Mouse (Mus musculus): ENCODE measurements around the gene Akap7. TPM values are rescaled to one million over a fixed set of nuclear protein-coding genes. Genes with fewer than 3 reads are reported as not detected.
A peak's percentile ranks its signal among the peaks of the same experiment; 100 is the strongest.

Gene Akap7
- polyA plus RNA-seq, 1 experiment from 2014 or later: 18.8 TPM

- Histone ChIP-seq H3K9me3 (replicated peaks) (no peaks in the 10 kb centered on the region), H3K4me1 (no peaks in the 10 kb centered on the region), H3K27ac (replicated peaks) (no peak overlapping the region), H3K36me3 (no peaks in the 10 kb centered on the region), H3K4me2 (replicated peaks) (no peak overlapping the region), H3K4me3 (replicated peaks) (no peak overlapping the region), H3K27me3 (no peaks in the 10 kb centered on the region), H3K9ac (no peak overlapping the region)
- ATAC-seq (ENCODE audit: insufficient number of reproducible peaks, low FRiP score, low TSS enrichment, low read depth): no peak
Observed at GRCm38 (mm10) chr10:25319531-25319930, 11.9 kb upstream of the Akap7 start.

GRCm38 (mm10) chr10:25318405-25318804, 10.7 kb upstream of the Akap7 start:
- Histone ChIP-seq H3K4me3 (replicated peaks) (no peak overlapping the region), H3K27me3 (no peaks in the 10 kb centered on the region), H3K4me2 (replicated peaks) (no peak overlapping the region), H3K27ac (replicated peaks) (no peak overlapping the region), H3K9me3 (replicated peaks) (no peaks in the 10 kb centered on the region), H3K4me1 (no peaks in the 10 kb centered on the region), H3K9ac (no peak overlapping the region), H3K36me3 (no peaks in the 10 kb centered on the region)
- no peak for ATAC-seq (ENCODE audit: insufficient number of reproducible peaks, low FRiP score, low TSS enrichment, low read depth)
- 67% methylated on average over 5 of the region's 5 CpGs for WGBS

- ATAC-seq (ENCODE audit: insufficient number of reproducible peaks, low FRiP score, low TSS enrichment, low read depth): no peak
- Histone ChIP-seq H3K9ac (no peak overlapping the region), H3K27ac (replicated peaks) (no peak overlapping the region), H3K9me3 (replicated peaks) (no peaks in the 10 kb centered on the region), H3K4me3 (replicated peaks) (no peak overlapping the region), H3K4me1 (no peaks in the 10 kb centered on the region), H3K4me2 (replicated peaks) (no peak overlapping the region), H3K36me3 (no peaks in the 10 kb centered on the region), H3K27me3 (no peaks in the 10 kb centered on the region)
Observed at GRCm38 (mm10) chr10:25317665-25318064, 10.0 kb upstream of the Akap7 start.

GRCm38 (mm10) chr10:25313856-25314584, 6.3 kb upstream of the Akap7 start:
- Histone ChIP-seq H3K9ac (no peak overlapping the region), H3K36me3 (no peaks in the 10 kb centered on the region), H3K9me3 (replicated peaks) (no peaks in the 10 kb centered on the region), H3K4me1 (no peaks in the 10 kb centered on the region), H3K4me3 (replicated peaks) (no peak overlapping the region), H3K27ac (replicated peaks) (no peak overlapping the region), H3K27me3 (no peaks in the 10 kb centered on the region), H3K4me2 (replicated peaks) (peak overlapping the region; percentile 22; the same call in 1 of the 2 replicates)
- 8% methylated on average over 17 of the region's 17 CpGs for WGBS
- peak; percentile 77; the same call in 1 of the 2 replicates for ATAC-seq (ENCODE audit: insufficient number of reproducible peaks, low FRiP score, low TSS enrichment, low read depth)

- Histone ChIP-seq H3K9ac (no peak overlapping the region), H3K4me3 (replicated peaks) (no peak overlapping the region), H3K27ac (replicated peaks) (no peak overlapping the region), H3K4me2 (replicated peaks) (no peak overlapping the region), H3K9me3 (replicated peaks) (no peaks in the 10 kb centered on the region), H3K36me3 (no peaks in the 10 kb centered on the region), H3K4me1 (no peaks in the 10 kb centered on the region), H3K27me3 (no peaks in the 10 kb centered on the region)
- ATAC-seq (ENCODE audit: insufficient number of reproducible peaks, low FRiP score, low TSS enrichment, low read depth): no peak
- 64% methylated on average over 9 of the region's 9 CpGs for WGBS
Observed at GRCm38 (mm10) chr10:25311554-25312212, 4.0 kb upstream of the Akap7 start.

- no peak overlapping the region for H3K9ac ChIP-seq
- H3K4me2 ChIP-seq (replicated peaks): no peak overlapping the region
- no peaks in the 10 kb centered on the region for H3K27me3 ChIP-seq
- no peak overlapping the region for H3K4me3 ChIP-seq (replicated peaks)
- H3K27ac ChIP-seq (replicated peaks): no peak overlapping the region
- H3K36me3 ChIP-seq: no peaks in the 10 kb centered on the region
- no peaks in the 10 kb centered on the region for H3K4me1 ChIP-seq
- no peaks in the 10 kb centered on the region for H3K9me3 ChIP-seq (replicated peaks)
- ATAC-seq (ENCODE audit: insufficient number of reproducible peaks, low FRiP score, low TSS enrichment, low read depth): no peak
- 73% methylated on average over 4 of the region's 4 CpGs for WGBS
Observed at GRCm38 (mm10) chr10:25310736-25311135, 3.1 kb upstream of the Akap7 start.

GRCm38 (mm10) chr10:25309996-25310395, 2.3 kb upstream of the Akap7 start:
- H3K9ac ChIP-seq: no peak overlapping the region
- no peak overlapping the region for H3K27ac ChIP-seq (replicated peaks)
- no peak overlapping the region for H3K4me3 ChIP-seq (replicated peaks)
- no peaks in the 10 kb centered on the region for H3K9me3 ChIP-seq (replicated peaks)
- ATAC-seq (ENCODE audit: insufficient number of reproducible peaks, low FRiP score, low TSS enrichment, low read depth): no peak
- no peaks in the 10 kb centered on the region for H3K4me1 ChIP-seq
- no peak overlapping the region for H3K4me2 ChIP-seq (replicated peaks)
- no peaks in the 10 kb centered on the region for H3K27me3 ChIP-seq
- no peaks in the 10 kb centered on the region for H3K36me3 ChIP-seq
- 76% methylated on average over 5 of the region's 5 CpGs for WGBS

GRCm38 (mm10) chr10:25305146-25305545, 2.5 kb downstream of the Akap7 start:
- Histone ChIP-seq H3K9ac (no peak overlapping the region), H3K9me3 (replicated peaks) (no peaks in the 10 kb centered on the region), H3K4me3 (replicated peaks) (no peak overlapping the region), H3K36me3 (no peaks in the 10 kb centered on the region), H3K4me1 (no peaks in the 10 kb centered on the region), H3K27ac (replicated peaks) (no peak overlapping the region), H3K27me3 (no peaks in the 10 kb centered on the region), H3K4me2 (replicated peaks) (no peak overlapping the region)
- WGBS: 40% methylated on average over 6 of the region's 6 CpGs
- ATAC-seq (ENCODE audit: insufficient number of reproducible peaks, low FRiP score, low TSS enrichment, low read depth): no peak

- Histone ChIP-seq H3K36me3 (no peaks in the 10 kb centered on the region), H3K9me3 (replicated peaks) (no peaks in the 10 kb centered on the region), H3K4me3 (replicated peaks) (no peak overlapping the region), H3K27ac (replicated peaks) (no peak overlapping the region), H3K4me1 (no peaks in the 10 kb centered on the region), H3K9ac (no peak overlapping the region), H3K27me3 (no peaks in the 10 kb centered on the region), H3K4me2 (replicated peaks) (no peak overlapping the region)
- ATAC-seq (ENCODE audit: insufficient number of reproducible peaks, low FRiP score, low TSS enrichment, low read depth): no peak
- 92% methylated on average over 2 of the region's 2 CpGs for WGBS
Observed at GRCm38 (mm10) chr10:25304608-25305007, 3.1 kb downstream of the Akap7 start.

GRCm38 (mm10) chr10:25299031-25299529, 8.6 kb downstream of the Akap7 start:
- no peak overlapping the region for H3K4me2 ChIP-seq (replicated peaks)
- no peaks in the 10 kb centered on the region for H3K9me3 ChIP-seq (replicated peaks)
- WGBS: 96% methylated on average over 15 of the region's 15 CpGs
- no peak overlapping the region for H3K4me3 ChIP-seq (replicated peaks)
- no peaks in the 10 kb centered on the region for H3K36me3 ChIP-seq
- no peaks in the 10 kb centered on the region for H3K27me3 ChIP-seq
- peaks cover 17% of the 10 kb centered on the region for H3K4me1 ChIP-seq
- H3K9ac ChIP-seq: no peak overlapping the region
- no peak overlapping the region for H3K27ac ChIP-seq (replicated peaks)
- no peak for ATAC-seq (ENCODE audit: insufficient number of reproducible peaks, low FRiP score, low TSS enrichment, low read depth)

GRCm38 (mm10) chr10:25298264-25298671, 9.4 kb downstream of the Akap7 start:
- 77% methylated on average over 4 of the region's 4 CpGs for WGBS
- Histone ChIP-seq H3K27ac (replicated peaks) (no peak overlapping the region; the same call in 1 of the 2 replicates), H3K27me3 (no peaks in the 10 kb centered on the region), H3K9ac (no peak overlapping the region), H3K36me3 (no peaks in the 10 kb centered on the region), H3K9me3 (replicated peaks) (no peaks in the 10 kb centered on the region), H3K4me3 (replicated peaks) (peak overlapping the region; percentile 66; the same call in 1 of the 2 replicates), H3K4me1 (peaks cover 17% of the 10 kb centered on the region), H3K4me2 (replicated peaks) (peak overlapping the region; percentile 64; the same call in 1 of the 2 replicates)
- ATAC-seq (ENCODE audit: insufficient number of reproducible peaks, low FRiP score, low TSS enrichment, low read depth): no peak

Data from embryonic facial prominence, embryonic 15.5 days (tissue).